Mouse (Mus musculus) kidney, embryonic 15.5 days (tissue): ENCODE results near the gene Emb. TPM values are rescaled to one million over a fixed set of nuclear protein-coding genes. Genes with fewer than 3 reads are reported as not detected.

Experiments
- ATAC-seq: fragments of 200-750 bp; cut with Nextera tagmentation; replicated peaks from 2 replicates; pipeline ENCODE4 v1.8.0; 2017; ENCODE audit warnings: moderate TSS enrichment; ENCODE audit not compliant: low FRiP score
- H3K27ac ChIP-seq: fragments of 300-500 bp; sonication (generic); 2 replicates; pipeline ENCODE4 v1.5.1; 2015; ENCODE audit warnings: mild to moderate bottlenecking, inconsistent platforms
- H3K27me3 ChIP-seq: fragments of 300-500 bp; sonication (generic); 2 replicates; pipeline ENCODE4 v1.6.1; 2015; ENCODE audit warnings: inconsistent platforms
- H3K36me3 ChIP-seq: fragments of 300-500 bp; sonication (generic); 2 replicates; pipeline ENCODE4 v1.6.1; 2015; ENCODE audit warnings: inconsistent platforms
- H3K4me1 ChIP-seq: fragments of 300-500 bp; sonication (generic); 2 replicates; pipeline ENCODE4 v1.6.1; 2015; ENCODE audit warnings: inconsistent platforms
- H3K4me2 ChIP-seq: fragments of 300-500 bp; sonication (generic); 2 replicates; pipeline ENCODE4 v1.6.1; 2015; ENCODE audit warnings: moderate library complexity, mild to moderate bottlenecking, inconsistent platforms
- H3K4me3 ChIP-seq: fragments of 300-500 bp; sonication (generic); replicated peaks from 2 replicates; pipeline ENCODE4 v1.5.1; 2015; ENCODE audit warnings: mild to moderate bottlenecking, inconsistent platforms
- H3K9ac ChIP-seq: fragments of 300-500 bp; sonication (generic); 2 replicates; pipeline ENCODE4 v1.6.1; 2015; ENCODE audit warnings: mild to moderate bottlenecking, inconsistent platforms
- H3K9me3 ChIP-seq: fragments of 300-500 bp; sonication (generic); replicated peaks from 2 replicates; pipeline ENCODE4 v1.6.1; 2016; ENCODE audit warnings: inconsistent platforms
- WGBS: fragments of 180-500 bp; shearing (Covaris S2); methylation state at CpG from one replicate; pipeline ENCODE4 v1.1.7; 2015; ENCODE audit warnings: mixed read lengths; 5-methylcytosine and 5-hydroxymethylcytosine counted together
- polyA plus RNA-seq: library from polyadenylated mRNA; unstranded; fragments of >200 nt; fragmentation: Nextera tagmentation; extraction: Ambion mirVana; gene quantifications from 2 replicates; pipeline ENCODE4 v1.2.1, GENCODE M21; 2015

Emb gene
- polyA plus RNA-seq, 1 experiment from 2014 or later: 41.0 TPM

GRCm38 (mm10) chr13:117202755-117203471 is 5.4 kb upstream of the Emb start:
- Histone ChIP-seq H3K9me3 (no peaks in the 10 kb centered on the region), H3K4me1 (no peaks in the 10 kb centered on the region), H3K27ac (no peak overlapping the region), H3K4me3 (no peak overlapping the region), H3K36me3 (no peaks in the 10 kb centered on the region), H3K27me3 (no peaks in the 10 kb centered on the region), H3K4me2 (no peak overlapping the region), H3K9ac (no peak overlapping the region)
- 0 out of 2 replicates have a peak, but pooled peaks have one; percentile 31 for ATAC-seq
- 49% methylated on average over 22 of the region's 22 CpGs for WGBS

- 95% methylated on average over 7 of the region's 7 CpGs for WGBS
- H3K9me3 ChIP-seq: no peaks in the 10 kb centered on the region
Measured at GRCm38 (mm10) chr13:117204685-117205084, 3.7 kb upstream of the Emb start.

GRCm38 (mm10) chr13:117206066-117206465 is 2.3 kb upstream of the Emb start:
- Histone ChIP-seq H3K27ac (no peak overlapping the region), H3K4me1 (no peaks in the 10 kb centered on the region), H3K9ac (no peak overlapping the region), H3K27me3 (no peaks in the 10 kb centered on the region), H3K4me3 (no peak overlapping the region), H3K9me3 (no peaks in the 10 kb centered on the region), H3K4me2 (no peak overlapping the region), H3K36me3 (no peaks in the 10 kb centered on the region)
- ATAC-seq: no peak
- WGBS: 93% methylated on average over 8 of the region's 8 CpGs

More at GRCm38 (mm10) chr13:117204685-117205084, 3.7 kb upstream of the Emb start:
- H3K4me2 ChIP-seq: no peak overlapping the region
- no peaks in the 10 kb centered on the region for H3K36me3 ChIP-seq
- no peak overlapping the region for H3K27ac ChIP-seq
- no peak for ATAC-seq
- H3K4me3 ChIP-seq: no peak overlapping the region
- no peaks in the 10 kb centered on the region for H3K4me1 ChIP-seq
- no peaks in the 10 kb centered on the region for H3K27me3 ChIP-seq
- H3K9ac ChIP-seq: no peak overlapping the region

GRCm38 (mm10) chr13:117211386-117211875 is 3.1 kb downstream of the Emb start:
- Histone ChIP-seq H3K27me3 (no peaks in the 10 kb centered on the region), H3K9ac (no peak overlapping the region), H3K4me3 (no peak overlapping the region), H3K4me1 (0 out of 2 replicates have a peak, but pooled peaks cover 2% of the 10 kb centered on the region), H3K27ac (no peak overlapping the region), H3K9me3 (no peaks in the 10 kb centered on the region), H3K36me3 (no peaks in the 10 kb centered on the region), H3K4me2 (no peak overlapping the region)
- WGBS: 52% methylated on average over 11 of the region's 11 CpGs
- ATAC-seq: no peak

GRCm38 (mm10) chr13:117215481-117215880 is 7.1 kb downstream of the Emb start:
- Histone ChIP-seq H3K4me3 (no peak overlapping the region), H3K4me1 (peaks cover 8% of the 10 kb centered on the region), H3K36me3 (no peaks in the 10 kb centered on the region), H3K4me2 (0 out of 2 replicates have a peak overlapping the region, but pooled peaks have one; percentile 3), H3K9me3 (no peaks in the 10 kb centered on the region), H3K27me3 (peaks cover 5% of the 10 kb centered on the region; the same call in 1 of the 2 replicates), H3K27ac (no peak overlapping the region), H3K9ac (no peak overlapping the region)
- 28% methylated on average over 10 of the region's 10 CpGs for WGBS
- no peak for ATAC-seq

- Histone ChIP-seq H3K9ac (no peak overlapping the region), H3K27ac (no peak overlapping the region), H3K4me1 (peaks cover 14% of the 10 kb centered on the region), H3K27me3 (peaks cover 11% of the 10 kb centered on the region; the same call in 1 of the 2 replicates), H3K9me3 (no peaks in the 10 kb centered on the region), H3K4me3 (no peak overlapping the region), H3K4me2 (no peak overlapping the region), H3K36me3 (no peaks in the 10 kb centered on the region)
- 35% methylated on average over 10 of the region's 10 CpGs for WGBS
- no peak for ATAC-seq
Measured at GRCm38 (mm10) chr13:117216126-117216525, 7.8 kb downstream of the Emb start.

GRCm38 (mm10) chr13:117216752-117217363 is 8.5 kb downstream of the Emb start:
- H3K4me1 ChIP-seq: peaks cover 16% of the 10 kb centered on the region
- H3K4me2 ChIP-seq: no peak overlapping the region
- WGBS: 24% methylated on average over 9 of the region's 9 CpGs
- no peak overlapping the region for H3K9ac ChIP-seq
- H3K36me3 ChIP-seq: no peaks in the 10 kb centered on the region
- ATAC-seq: no peak
- H3K27ac ChIP-seq: no peak overlapping the region
- no peaks in the 10 kb centered on the region for H3K9me3 ChIP-seq
- H3K27me3 ChIP-seq: peaks cover 13% of the 10 kb centered on the region; the same call in 1 of the 2 replicates
- no peak overlapping the region for H3K4me3 ChIP-seq

- Histone ChIP-seq H3K36me3 (no peaks in the 10 kb centered on the region), H3K27ac (no peak overlapping the region), H3K4me2 (no peak overlapping the region), H3K9ac (no peak overlapping the region), H3K27me3 (peaks cover 13% of the 10 kb centered on the region; the same call in 1 of the 2 replicates), H3K4me1 (peaks cover 16% of the 10 kb centered on the region), H3K4me3 (no peak overlapping the region), H3K9me3 (no peaks in the 10 kb centered on the region)
- 59% methylated on average over 11 of the region's 11 CpGs for WGBS
- ATAC-seq: no peak
Measured at GRCm38 (mm10) chr13:117217621-117218020, 9.3 kb downstream of the Emb start.

GRCm38 (mm10) chr13:117218092-117218491 is 9.8 kb downstream of the Emb start:
- Histone ChIP-seq H3K4me3 (no peak overlapping the region), H3K4me2 (no peak overlapping the region), H3K9ac (no peak overlapping the region), H3K36me3 (no peaks in the 10 kb centered on the region), H3K27me3 (peaks cover 13% of the 10 kb centered on the region; the same call in 1 of the 2 replicates), H3K9me3 (no peaks in the 10 kb centered on the region), H3K27ac (no peak overlapping the region), H3K4me1 (peaks cover 16% of the 10 kb centered on the region)
- 89% methylated on average over 2 of the region's 2 CpGs for WGBS
- no peak for ATAC-seq

- WGBS: 7% methylated on average over 16 of the region's 16 CpGs
- Histone ChIP-seq H3K9me3 (no peaks in the 10 kb centered on the region), H3K27me3 (peaks cover 13% of the 10 kb centered on the region; the same call in 1 of the 2 replicates), H3K4me3 (peak overlapping the region; percentile 71), H3K4me1 (peaks cover 16% of the 10 kb centered on the region), H3K4me2 (peak overlapping the region; percentile 98), H3K9ac (peak overlapping the region; percentile 66), H3K27ac (peak overlapping the region; percentile 83), H3K36me3 (no peaks in the 10 kb centered on the region)
- ATAC-seq: peak; percentile 22
Measured at GRCm38 (mm10) chr13:117219871-117220500, 11.7 kb downstream of the Emb start.

GRCm38 (mm10) chr13:117220501-117221321 is 12.4 kb downstream of the Emb start, which contains the start of gene Gm17509:
Gene Gm17509 (minus strand): TSS chr13:117221075.
- H3K27me3 ChIP-seq: peaks cover 13% of the 10 kb centered on the region; the same call in 1 of the 2 replicates
- H3K4me1 ChIP-seq: peaks cover 19% of the 10 kb centered on the region
- H3K9ac ChIP-seq: peak within 1 kb of the TSS; percentile 66
- H3K9me3 ChIP-seq: no peaks in the 10 kb centered on the region
- peak within 1 kb of the TSS; percentile 98 for H3K4me2 ChIP-seq
- H3K27ac ChIP-seq: peak within 1 kb of the TSS; percentile 83
- peak within 1 kb of the TSS; percentile 71 for H3K4me3 ChIP-seq
- no peaks in the 10 kb centered on the region for H3K36me3 ChIP-seq
- ATAC-seq: peak; percentile 88
- under 1% methylated on average over 57 of the region's 67 CpGs for WGBS
